Mouse (Mus musculus) embryonic facial prominence, embryonic 13.5 days (tissue): ENCODE measurements around the gene Agpat2. TPM values are rescaled to one million over a fixed set of nuclear protein-coding genes. Genes with fewer than 3 reads are reported as not detected.

Experiments
- ATAC-seq: fragments of 200-750 bp; cut with Nextera tagmentation; 2 replicates; pipeline ENCODE4 v1.8.0; 2017; ENCODE audit warnings: low read depth; ENCODE audit not compliant: insufficient number of reproducible peaks, insufficient read depth, low FRiP score, low TSS enrichment
- H3K27ac ChIP-seq: fragments of 300-500 bp; sonication (generic); 2 replicates; pipeline ENCODE4 v1.5.1; 2015; ENCODE audit warnings: moderate library complexity, mild to moderate bottlenecking, inconsistent platforms
- H3K27me3 ChIP-seq: fragments of 300-500 bp; sonication (generic); 2 replicates; pipeline ENCODE4 v1.6.1; 2015; ENCODE audit warnings: mild to moderate bottlenecking, inconsistent platforms
- H3K36me3 ChIP-seq: fragments of 300-500 bp; sonication (generic); 2 replicates; pipeline ENCODE4 v1.6.1; 2015; ENCODE audit warnings: mild to moderate bottlenecking, inconsistent platforms
- H3K4me1 ChIP-seq: fragments of 300-500 bp; sonication (generic); 2 replicates; pipeline ENCODE4 v1.6.1; 2015; ENCODE audit warnings: inconsistent platforms
- H3K4me2 ChIP-seq: fragments of 300-500 bp; sonication (generic); 2 replicates; pipeline ENCODE4 v1.6.1; 2015; ENCODE audit warnings: moderate library complexity, mild to moderate bottlenecking, inconsistent platforms
- H3K4me3 ChIP-seq: fragments of 300-500 bp; sonication (generic); 2 replicates; pipeline ENCODE4 v1.5.1; 2015; ENCODE audit warnings: mild to moderate bottlenecking, inconsistent platforms
- H3K9ac ChIP-seq: fragments of 300-500 bp; sonication (generic); 2 replicates; pipeline ENCODE4 v1.6.1; 2015; ENCODE audit warnings: mild to moderate bottlenecking, inconsistent platforms
- H3K9me3 ChIP-seq: fragments of 300-500 bp; sonication (generic); 2 replicates; pipeline ENCODE4 v1.6.1; 2016; ENCODE audit warnings: inconsistent platforms
- WGBS: fragments of 180-500 bp; shearing (Covaris S2); methylation state at CpG from one replicate; pipeline ENCODE4 v1.1.7; 2015; ENCODE audit warnings: mixed read lengths; 5-methylcytosine and 5-hydroxymethylcytosine counted together
- polyA plus RNA-seq: library from polyadenylated mRNA; unstranded; fragments of >200 nt; fragmentation: Nextera tagmentation; extraction: Ambion mirVana; gene quantifications from 2 replicates; pipeline ENCODE4 v1.2.1, GENCODE M21; 2015

Gene Agpat2
- polyA plus RNA-seq, 1 experiment from 2014 or later: 25.2 TPM

DNA sequence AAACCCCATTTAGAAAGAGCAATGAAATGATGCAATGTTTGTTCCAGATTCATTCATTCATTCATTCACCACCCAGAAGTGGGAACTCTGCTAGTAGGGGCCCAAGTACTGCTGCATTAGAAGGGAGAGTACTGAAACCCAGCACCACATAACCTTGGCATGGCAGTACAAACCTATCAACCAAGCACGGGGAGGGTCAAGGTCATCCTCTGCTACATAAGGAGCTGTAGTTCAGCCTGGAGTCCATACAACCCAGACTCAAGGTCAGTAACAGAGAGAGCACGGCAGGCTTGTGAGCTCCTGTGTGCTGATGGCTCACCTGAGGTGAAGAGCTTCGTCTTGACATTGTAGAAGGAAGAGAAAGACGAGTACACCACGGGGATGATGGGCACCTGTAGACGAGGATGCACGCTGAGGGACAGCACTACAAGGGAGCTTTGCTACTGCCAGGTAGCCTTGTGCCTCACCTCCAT, 9.7 kb downstream of the Agpat2 start:
- H3K27me3 ChIP-seq: no peaks in the 10 kb centered on the region
- no peak overlapping the region for H3K9ac ChIP-seq
- WGBS: 85% methylated on average over 7 of the region's 7 CpGs
- H3K4me2 ChIP-seq: no peak overlapping the region
- no peaks in the 10 kb centered on the region for H3K9me3 ChIP-seq
- H3K4me3 ChIP-seq: no peak overlapping the region
- no peak overlapping the region for H3K27ac ChIP-seq
- H3K36me3 ChIP-seq: peaks cover 36% of the 10 kb centered on the region
- peaks cover 8% of the 10 kb centered on the region for H3K4me1 ChIP-seq
- ATAC-seq: no peak

DNA sequence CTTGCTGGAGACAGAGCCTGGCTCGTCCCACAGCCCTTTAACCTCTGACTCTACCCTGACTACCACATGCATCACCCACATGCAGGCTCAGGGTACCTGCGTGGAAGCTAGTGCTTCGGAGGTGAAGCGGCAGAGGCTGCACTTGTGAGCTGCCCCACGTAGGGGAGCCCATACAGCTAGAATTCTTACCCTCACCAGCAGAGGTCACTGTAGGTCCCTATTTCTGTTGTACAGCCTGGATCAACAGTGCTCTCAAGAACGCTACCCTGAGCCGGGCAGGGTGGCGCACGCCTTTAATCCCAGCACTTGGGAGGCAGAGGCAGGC, 10.2 kb downstream of the Agpat2 start:
- 66% methylated on average over 9 of the region's 9 CpGs for WGBS
- H3K9me3 ChIP-seq: no peaks in the 10 kb centered on the region
- peaks cover 36% of the 10 kb centered on the region for H3K36me3 ChIP-seq
- H3K4me3 ChIP-seq: no peak overlapping the region
- peaks cover 8% of the 10 kb centered on the region for H3K4me1 ChIP-seq
- H3K4me2 ChIP-seq: no peak overlapping the region
- no peaks in the 10 kb centered on the region for H3K27me3 ChIP-seq
- ATAC-seq: no peak
- H3K9ac ChIP-seq: no peak overlapping the region
- H3K27ac ChIP-seq: no peak overlapping the region

DNA sequence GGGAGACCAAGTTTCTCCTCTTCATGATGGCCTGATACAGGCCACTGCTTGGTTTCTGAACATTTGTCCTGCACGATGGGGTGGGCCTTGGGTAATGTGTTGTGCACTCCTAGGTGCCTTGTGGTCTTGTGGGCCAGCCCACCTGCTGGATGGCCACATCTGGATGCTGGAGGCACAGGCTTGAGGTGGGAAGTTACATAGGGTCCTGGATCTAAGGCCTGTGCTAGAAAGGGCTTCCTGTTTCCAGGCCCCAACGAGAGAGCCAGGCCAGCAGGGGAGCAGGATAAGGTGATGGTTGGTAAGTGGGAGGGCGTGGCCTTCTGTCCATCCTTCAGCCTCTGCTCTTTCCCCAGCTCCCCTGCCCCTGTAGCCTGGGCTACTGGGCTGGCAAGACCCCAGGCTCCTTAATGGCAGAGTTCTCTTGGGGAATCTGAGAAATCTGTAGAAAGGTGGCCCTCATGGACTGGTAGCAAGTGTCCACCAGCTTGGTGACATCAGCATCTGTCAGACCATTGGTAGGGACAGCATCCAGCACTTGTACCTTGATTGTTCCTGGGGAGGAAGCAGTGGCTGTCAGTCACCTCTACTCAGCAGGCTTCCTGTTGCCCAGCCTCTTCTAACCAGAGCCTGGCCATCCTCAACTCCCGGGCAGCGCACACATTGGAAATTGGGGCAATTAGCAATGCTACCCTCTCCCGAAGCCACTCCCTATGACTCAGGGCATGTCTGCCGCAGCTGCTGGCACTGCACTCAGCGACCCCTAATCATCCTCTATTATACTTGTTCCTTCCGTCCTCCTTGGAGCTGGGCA, 10.8 kb downstream of the Agpat2 start:
- WGBS: 79% methylated on average over 9 of the region's 9 CpGs
- Histone ChIP-seq H3K9ac (no peak overlapping the region), H3K4me2 (no peak overlapping the region), H3K27ac (no peak overlapping the region), H3K36me3 (peaks cover 36% of the 10 kb centered on the region), H3K4me1 (peaks cover 4% of the 10 kb centered on the region), H3K4me3 (no peak overlapping the region), H3K9me3 (no peaks in the 10 kb centered on the region), H3K27me3 (no peaks in the 10 kb centered on the region)
- ATAC-seq: no peak

GRCm38 (mm10) chr2:26591416-26591815, 12.8 kb downstream of the Agpat2 start:
- peaks cover 33% of the 10 kb centered on the region for H3K36me3 ChIP-seq
- no peak overlapping the region for H3K9ac ChIP-seq
- H3K4me2 ChIP-seq: no peak overlapping the region
- H3K4me3 ChIP-seq: no peak overlapping the region
- no peaks in the 10 kb centered on the region for H3K9me3 ChIP-seq
- no peak overlapping the region for H3K27ac ChIP-seq
- no peaks in the 10 kb centered on the region for H3K27me3 ChIP-seq
- H3K4me1 ChIP-seq: peaks cover 10% of the 10 kb centered on the region
- no peak for ATAC-seq
- 76% methylated on average over 12 of the region's 12 CpGs for WGBS

DNA sequence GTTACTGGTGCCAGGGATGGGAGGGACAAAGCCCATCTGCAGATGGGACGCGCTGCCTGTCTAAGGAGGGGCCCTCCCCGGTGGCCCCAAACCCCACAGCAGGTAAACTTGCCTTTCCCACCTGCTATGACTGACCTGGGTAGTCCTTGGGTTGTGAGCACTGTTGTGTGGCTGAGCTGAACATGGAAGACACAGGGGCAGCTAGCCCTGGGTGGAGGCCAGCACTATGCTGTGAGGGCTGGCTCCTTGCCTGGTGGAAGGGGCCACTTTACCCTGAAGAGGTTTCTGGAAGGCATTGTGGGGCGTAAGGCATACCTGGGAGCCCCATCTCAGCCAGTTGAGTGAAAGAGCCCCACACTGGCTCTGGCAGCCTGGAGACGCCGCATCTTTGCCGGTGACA, 13.3 kb downstream of the Agpat2 start:
- Histone ChIP-seq H3K9me3 (no peaks in the 10 kb centered on the region), H3K27ac (no peak overlapping the region), H3K27me3 (no peaks in the 10 kb centered on the region), H3K4me1 (peaks cover 10% of the 10 kb centered on the region), H3K9ac (no peak overlapping the region), H3K4me3 (no peak overlapping the region), H3K36me3 (peaks cover 30% of the 10 kb centered on the region), H3K4me2 (no peak overlapping the region)
- no peak for ATAC-seq
- WGBS: 92% methylated on average over 7 of the region's 7 CpGs

- Histone ChIP-seq H3K27me3 (no peaks in the 10 kb centered on the region), H3K27ac (no peak overlapping the region), H3K9me3 (no peaks in the 10 kb centered on the region), H3K9ac (no peak overlapping the region), H3K4me2 (no peak overlapping the region), H3K36me3 (peaks cover 23% of the 10 kb centered on the region), H3K4me3 (no peak overlapping the region), H3K4me1 (peaks cover 10% of the 10 kb centered on the region)
- no peak for ATAC-seq
- 94% methylated on average over 7 of the region's 7 CpGs for WGBS
Observed at GRCm38 (mm10) chr2:26590282-26590681, 13.9 kb downstream of the Agpat2 start.

DNA sequence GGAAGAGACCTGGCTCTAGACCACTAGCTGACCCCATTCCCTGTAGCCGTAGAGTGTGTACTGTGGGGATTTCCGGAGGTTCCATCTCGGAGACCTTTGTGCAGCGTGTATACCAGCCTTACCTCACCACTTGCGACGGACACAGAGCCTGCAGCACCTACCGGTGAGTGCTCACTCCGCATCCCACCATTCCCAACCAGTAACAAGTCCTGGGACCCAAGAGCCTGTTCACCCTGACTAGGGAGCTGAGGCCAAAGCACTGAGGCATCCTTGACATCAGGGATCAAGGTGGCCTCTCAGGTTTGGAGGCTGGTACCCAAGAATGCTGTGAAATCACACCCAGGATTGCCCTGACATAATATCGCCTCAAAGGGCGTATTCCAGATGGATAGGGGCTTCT, 14.9 kb downstream of the Agpat2 start:
- H3K4me1 ChIP-seq: peaks cover 10% of the 10 kb centered on the region
- peak overlapping the region; percentile 18; the same call in 1 of the 2 replicates for H3K4me2 ChIP-seq
- no peak overlapping the region for H3K4me3 ChIP-seq
- 0 out of 2 replicates have a peak overlapping the region, but pooled peaks have one; percentile 39 for H3K27ac ChIP-seq
- 0 out of 2 replicates have a peak overlapping the region, but pooled peaks have one; percentile 7 for H3K9ac ChIP-seq
- H3K36me3 ChIP-seq: peaks cover 14% of the 10 kb centered on the region
- ATAC-seq: no peak
- H3K9me3 ChIP-seq: no peaks in the 10 kb centered on the region
- 89% methylated on average over 10 of the region's 10 CpGs for WGBS
- H3K27me3 ChIP-seq: no peaks in the 10 kb centered on the region

DNA sequence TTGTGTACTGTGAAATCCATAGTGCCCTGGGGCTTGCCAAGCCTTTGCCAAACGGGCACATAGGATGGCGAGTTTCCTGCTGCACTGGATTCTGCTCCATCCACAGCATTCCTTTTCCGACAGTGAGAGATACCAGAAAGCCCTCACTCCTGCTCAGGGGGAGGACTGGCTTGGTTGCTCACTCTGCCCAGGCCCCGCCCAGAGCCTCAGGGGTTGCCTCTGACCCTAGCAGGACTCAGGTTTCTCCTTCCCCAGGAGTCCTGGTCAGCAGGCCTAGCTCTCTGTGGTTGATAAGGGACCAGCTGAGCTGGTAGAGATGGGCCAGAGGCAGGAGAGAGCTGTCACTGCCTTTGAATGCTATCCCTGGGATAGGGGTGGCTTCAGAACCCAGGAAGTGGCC, 15.6 kb downstream of the Agpat2 start:
- peaks cover 10% of the 10 kb centered on the region for H3K4me1 ChIP-seq
- WGBS: 29% methylated on average over 4 of the region's 4 CpGs
- H3K27me3 ChIP-seq: no peaks in the 10 kb centered on the region
- peak overlapping the region; percentile 58 for H3K9ac ChIP-seq
- H3K9me3 ChIP-seq: no peaks in the 10 kb centered on the region
- H3K4me2 ChIP-seq: peak overlapping the region; percentile 83
- H3K36me3 ChIP-seq: peaks cover 14% of the 10 kb centered on the region
- H3K4me3 ChIP-seq: no peak overlapping the region; the same call in 1 of the 2 replicates
- H3K27ac ChIP-seq: 0 out of 2 replicates have a peak overlapping the region, but pooled peaks have one; percentile 39
- no peak for ATAC-seq

DNA sequence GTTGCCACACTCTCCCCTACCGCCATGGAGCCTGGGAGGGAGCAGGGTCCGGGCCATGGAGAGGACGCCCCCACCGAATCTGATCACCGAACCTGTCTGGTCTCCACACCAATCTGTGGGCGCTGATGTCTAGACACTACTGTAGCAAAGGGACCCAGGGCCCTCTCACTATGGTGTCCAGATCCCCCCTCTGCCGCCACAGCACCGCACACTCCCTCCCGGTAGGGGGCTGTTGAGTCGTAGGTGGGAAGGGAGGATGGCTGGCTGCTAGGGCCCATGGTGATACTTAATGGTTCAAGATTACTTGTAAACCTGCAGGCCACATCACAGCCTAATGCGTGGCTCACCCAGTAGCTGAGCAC, 17.2 kb downstream of the Agpat2 start:
- ATAC-seq: peak; percentile 16

DNA sequence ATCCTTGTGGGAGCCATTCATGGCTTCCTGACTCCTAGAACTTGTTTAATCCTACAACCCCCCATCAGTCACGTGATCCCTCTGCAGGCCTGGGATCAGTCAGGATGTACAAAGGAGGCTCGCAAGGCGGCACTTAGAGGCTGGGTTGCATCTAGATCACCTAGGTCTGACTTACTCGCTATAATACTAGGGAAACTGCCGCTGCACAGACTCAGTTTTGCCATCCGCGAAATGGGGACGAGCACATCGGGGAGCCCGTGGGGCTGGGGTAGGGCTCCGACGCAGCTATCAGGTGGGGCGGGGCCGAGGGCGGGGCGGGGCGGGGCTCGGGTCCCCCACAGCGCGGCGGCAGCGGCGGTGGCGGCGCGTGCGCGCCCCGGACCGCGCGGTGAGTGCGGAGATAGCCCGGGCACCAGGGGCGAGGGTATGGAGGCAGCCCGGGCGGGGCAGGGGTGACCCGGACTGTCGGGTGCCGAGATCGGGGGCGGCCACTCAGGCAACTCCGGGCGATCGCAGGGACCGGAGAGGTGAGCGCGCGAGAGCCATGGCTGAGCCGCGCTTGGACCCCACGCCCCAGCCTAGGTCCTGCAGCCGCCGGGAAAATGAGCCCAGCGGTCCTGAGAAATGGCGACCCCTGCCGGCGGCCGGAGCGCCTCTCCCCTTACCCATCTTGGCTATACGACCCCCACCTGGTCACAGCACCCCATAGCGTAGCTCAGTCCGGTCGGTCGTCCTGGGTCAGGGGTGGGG, 17.7 kb downstream of the Agpat2 start, which contains the start of gene Gm20532:
Gm20532 (plus strand) TSS at position 346 of the 750 bp plus-strand sequence.
- Histone ChIP-seq H3K9me3 (no peaks in the 10 kb centered on the region), H3K27ac (peak within 1 kb of the TSS; percentile 76)
- under 1% methylated on average over 64 of the region's 65 CpGs for WGBS

More for the DNA sequence above, 17.2 kb downstream of the Agpat2 start:
- peak overlapping the region; percentile 83 for H3K4me2 ChIP-seq
- peaks cover 3% of the 10 kb centered on the region; the same call in 1 of the 2 replicates for H3K36me3 ChIP-seq
- H3K9me3 ChIP-seq: no peaks in the 10 kb centered on the region
- peak overlapping the region; percentile 65 for H3K4me3 ChIP-seq
- H3K27ac ChIP-seq: peak overlapping the region; percentile 76
- peak overlapping the region; percentile 78 for H3K9ac ChIP-seq
- H3K27me3 ChIP-seq: no peaks in the 10 kb centered on the region
- H3K4me1 ChIP-seq: peaks cover 15% of the 10 kb centered on the region
- 4% methylated on average over 11 of the region's 11 CpGs for WGBS

GRCm38 (mm10) chr2:26585713-26586112, 18.5 kb downstream of the Agpat2 start:
- Histone ChIP-seq H3K36me3 (no peaks in the 10 kb centered on the region), H3K9ac (peak overlapping the region; percentile 47), H3K9me3 (no peaks in the 10 kb centered on the region), H3K4me1 (peaks cover 15% of the 10 kb centered on the region), H3K27me3 (no peaks in the 10 kb centered on the region), H3K4me3 (peak overlapping the region; percentile 65), H3K27ac (peak overlapping the region; percentile 69), H3K4me2 (no peak overlapping the region)
- no peak for ATAC-seq
- 64% methylated on average over 6 of the region's 6 CpGs for WGBS

More for the DNA sequence above, 17.7 kb downstream of the Agpat2 start, which contains the start of gene Gm20532:
- Histone ChIP-seq H3K27me3 (no peaks in the 10 kb centered on the region), H3K4me2 (peak within 1 kb of the TSS; percentile 83), H3K36me3 (no peaks in the 10 kb centered on the region), H3K4me3 (peak within 1 kb of the TSS; percentile 65), H3K9ac (peak within 1 kb of the TSS; percentile 78), H3K4me1 (peaks cover 15% of the 10 kb centered on the region)
- peak; percentile 59 for ATAC-seq
